Mouse (Mus musculus) kidney, postnatal 10 days (tissue): ENCODE results near the gene Rsl1d1.
A peak's percentile ranks its signal among the peaks of the same experiment; 100 is the strongest.

ENCODE experiments used
- DNase-seq: peaks from one replicate; pipeline ENCODE4 v3.0.0; 2021; ENCODE audit warnings: mixed read lengths

Gene Rsl1d1

DNA sequence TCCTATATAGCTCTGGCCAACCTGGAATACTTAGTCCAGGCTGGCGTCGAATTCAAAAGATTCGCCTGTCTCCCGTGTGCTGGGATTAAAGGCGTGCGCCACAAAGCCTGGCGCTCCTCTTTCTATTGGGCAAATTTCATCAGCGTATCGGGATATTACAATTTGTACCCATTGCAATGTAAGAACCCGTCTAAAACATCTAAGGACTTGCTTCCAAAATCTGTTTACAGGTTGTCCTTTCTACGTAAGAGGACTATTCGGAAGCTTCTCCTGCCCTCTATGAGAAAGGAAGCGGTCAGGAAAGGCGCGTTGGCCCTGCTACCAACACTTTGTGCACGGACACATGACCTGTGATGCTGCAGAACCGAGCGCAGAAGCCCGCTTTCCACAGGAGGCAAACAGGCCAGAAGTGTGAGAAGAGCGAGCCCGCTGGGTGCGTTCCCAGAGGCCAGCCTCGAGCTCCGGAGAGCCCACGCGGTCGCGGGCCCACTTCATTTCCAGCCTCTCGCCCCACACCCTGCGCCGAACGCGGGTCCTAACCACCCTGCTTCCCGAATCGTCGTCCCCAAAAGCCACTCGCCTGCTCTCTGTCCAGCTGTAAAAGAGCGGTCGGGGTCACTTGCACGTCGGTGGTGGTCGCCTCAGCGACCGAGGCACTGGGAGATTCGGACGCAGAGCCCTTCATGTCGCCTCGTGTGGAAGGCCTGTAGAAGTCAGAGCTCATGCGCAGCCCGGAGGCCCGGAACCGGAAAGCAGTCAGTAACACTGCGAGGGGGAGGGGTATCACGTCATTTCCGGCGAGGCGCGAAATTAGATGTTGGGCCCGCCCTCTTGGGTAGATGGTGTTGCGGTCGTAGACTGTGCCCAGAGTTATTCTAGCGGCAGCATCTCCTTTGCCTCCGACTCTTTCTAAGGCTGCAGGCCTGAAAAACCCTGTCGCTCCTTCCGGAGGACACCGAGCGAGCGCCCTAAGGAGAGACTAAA, at the start of gene Rsl1d1:
Gene Rsl1d1, minus strand, starts transcription at position 761 of the 984 bp plus-strand sequence.
- DNase-seq = peak; percentile 95

DNA sequence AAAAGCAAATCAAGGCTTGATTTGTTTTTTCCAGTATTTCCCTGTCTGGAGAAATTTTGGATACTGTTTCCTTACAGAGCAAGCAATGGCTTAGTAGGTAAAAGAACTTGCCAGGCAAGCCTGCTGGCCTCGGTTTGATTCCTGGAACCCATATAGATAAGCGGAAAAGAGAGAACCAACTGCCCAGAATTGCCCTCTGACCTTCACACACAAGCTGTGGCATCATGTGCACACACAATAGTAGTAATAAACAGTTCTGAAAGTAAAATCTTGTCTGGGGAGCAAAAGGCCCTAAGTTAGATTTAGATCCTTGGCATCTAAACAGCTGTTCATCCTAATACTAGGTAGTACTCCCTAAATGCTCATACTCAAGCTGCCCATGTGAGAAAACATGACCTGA, 44.7 kb upstream of the Rsl1d1 start:
- DNase-seq = no peak

- no peak for DNase-seq
These were observed 42.6 kb upstream of the Rsl1d1 start for GRCm38 (mm10) chr16:11245767-11246166.

GRCm38 (mm10) chr16:11242401-11242800, 39.3 kb upstream of the Rsl1d1 start:
- no peak for DNase-seq

DNA sequence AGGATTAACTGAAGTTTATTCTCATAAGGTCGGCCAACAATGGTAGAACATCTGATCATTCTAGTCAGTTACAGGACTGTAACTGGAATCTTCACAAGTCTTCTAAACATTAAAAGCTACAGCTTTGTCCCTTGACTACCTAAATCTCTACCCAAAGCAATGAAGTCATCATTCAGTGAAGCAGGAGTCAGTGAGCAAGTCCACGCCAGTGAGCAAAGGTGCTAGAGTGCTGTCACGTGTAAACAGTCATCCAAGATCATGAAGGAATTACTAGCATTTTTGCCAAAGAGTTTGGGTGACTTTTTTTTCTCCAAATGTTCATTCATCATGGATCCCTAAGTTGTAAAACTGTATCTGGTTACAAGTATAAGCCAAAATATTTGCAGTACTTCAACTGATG, 14.7 kb upstream of the Rsl1d1 start:
- no peak for DNase-seq

GRCm38 (mm10) chr16:11203600-11204390, 664 bp upstream of the Rsl1d1 start:
- no peak for DNase-seq

- no peak for DNase-seq
These were observed 1.3 kb downstream of the Rsl1d1 start for GRCm38 (mm10) chr16:11201740-11202394.

GRCm38 (mm10) chr16:11200247-11200646, 2.9 kb downstream of the Rsl1d1 start:
- DNase-seq = no peak

DNA sequence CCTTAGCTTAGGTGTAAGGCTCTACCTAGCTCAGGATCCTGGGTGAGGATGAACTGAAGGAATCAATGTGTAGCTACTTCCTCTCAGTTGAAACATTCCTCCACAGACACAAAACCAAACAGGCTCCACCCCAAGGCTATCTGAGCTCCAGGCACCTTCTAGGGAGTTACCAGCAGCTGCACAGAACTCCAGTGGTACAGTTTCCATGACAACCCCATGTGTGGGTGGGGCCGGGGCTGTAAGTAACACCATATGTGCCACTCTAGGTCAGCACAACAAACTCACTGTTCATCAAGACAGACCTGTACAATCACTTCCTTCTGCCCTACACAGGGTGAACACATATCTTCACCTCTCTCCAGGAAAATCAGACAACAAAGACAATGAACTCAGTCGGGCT, 4.7 kb downstream of the Rsl1d1 start:
- no peak for DNase-seq

- DNase-seq = no peak
These were observed 6.1 kb downstream of the Rsl1d1 start for GRCm38 (mm10) chr16:11197052-11197451.

DNA sequence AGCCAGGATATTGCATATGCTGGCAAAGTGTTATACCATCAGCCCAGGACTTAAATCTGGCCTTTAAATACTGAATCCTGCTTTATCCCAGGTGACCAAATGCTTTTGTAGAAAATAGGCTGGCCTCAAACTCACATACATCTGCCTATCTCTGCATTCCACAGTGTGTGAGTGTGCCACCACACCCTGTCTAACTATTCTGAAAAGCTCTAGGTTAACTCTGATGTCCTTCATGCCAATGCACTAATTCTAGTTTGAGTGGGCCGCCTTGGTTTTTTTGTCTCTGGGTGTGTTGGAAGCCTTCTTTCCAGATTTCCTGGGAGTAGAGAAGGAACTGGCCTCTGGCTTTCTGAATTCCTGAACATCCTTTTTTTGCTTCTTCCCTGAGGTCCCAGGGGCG, 9.9 kb downstream of the Rsl1d1 start:
- DNase-seq = no peak

DNA sequence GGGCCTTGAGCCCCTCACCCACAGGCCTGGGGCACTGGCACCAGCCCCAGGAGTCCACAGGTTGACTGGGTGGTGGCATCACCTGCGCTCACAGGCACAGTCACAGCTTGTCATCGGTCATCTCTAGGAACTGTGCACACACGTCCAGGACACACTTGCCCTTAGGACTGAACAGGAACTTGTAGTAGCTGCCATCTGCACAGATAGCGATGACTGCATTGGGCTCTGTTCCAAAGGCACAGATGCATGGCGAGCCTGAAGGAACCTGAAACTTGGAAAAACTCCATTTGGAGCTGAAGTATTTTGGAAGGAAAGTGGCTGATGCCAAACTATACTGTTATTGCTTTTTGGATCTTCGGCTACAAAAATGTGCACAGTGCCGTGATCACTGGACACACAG, 13.0 kb downstream of the Rsl1d1 start:
- no peak for DNase-seq

- DNase-seq = no peak
These were observed 25.7 kb downstream of the Rsl1d1 start for GRCm38 (mm10) chr16:11177404-11177803.

DNA sequence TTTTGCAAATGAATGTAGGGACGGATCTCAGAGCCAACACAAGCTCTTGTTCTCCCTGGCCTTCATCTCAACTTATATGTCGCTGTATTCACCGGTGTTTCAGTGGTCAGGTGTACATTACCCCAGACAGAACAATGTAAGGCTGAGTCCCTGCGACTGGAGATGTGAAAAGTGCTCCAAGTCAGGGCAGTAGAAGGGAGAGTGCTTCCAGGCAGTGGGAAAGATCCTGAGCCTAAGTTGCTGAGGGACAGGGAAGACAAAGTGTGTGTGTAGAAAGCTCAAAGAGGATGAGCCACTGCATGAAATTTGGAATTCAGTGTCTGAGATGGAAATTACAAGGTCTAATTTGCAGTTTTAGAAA, 26.3 kb downstream of the Rsl1d1 start:
- DNase-seq = no peak

DNA sequence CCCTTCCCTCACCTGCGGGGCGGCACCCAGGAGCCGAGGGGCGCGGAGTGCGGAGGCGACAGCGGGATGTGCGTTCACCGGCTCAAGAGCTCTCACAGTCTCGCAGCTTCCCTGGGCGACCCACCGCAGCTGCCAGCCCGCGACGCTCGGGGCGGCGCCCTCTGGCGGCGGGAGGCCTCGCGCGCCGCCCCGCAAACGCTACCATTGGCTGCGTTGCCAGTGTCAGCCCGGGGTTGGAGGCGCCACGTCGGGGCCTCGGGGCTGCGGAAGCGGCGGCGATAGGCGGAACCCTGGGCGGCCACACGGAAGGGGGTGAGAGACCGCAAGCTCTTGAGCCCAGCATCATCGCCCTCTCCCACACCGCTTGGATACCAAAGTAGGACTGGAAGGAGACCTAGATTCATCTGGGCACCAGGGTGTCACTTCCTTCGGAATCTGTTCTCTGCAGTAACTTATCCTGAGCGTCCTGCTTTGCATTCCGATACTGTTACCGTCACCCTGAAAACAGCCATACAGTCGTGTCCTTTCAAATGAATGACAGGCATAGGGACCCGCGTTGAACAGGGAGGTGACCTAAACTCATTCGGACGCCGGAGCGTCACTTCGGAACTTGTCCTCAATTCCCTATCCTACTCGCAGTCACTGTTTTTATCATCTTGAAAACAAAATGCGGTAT, 26.8 kb downstream of the Rsl1d1 start, which contains the start of gene Zc3h7a:
Gene Zc3h7a, minus strand, starts transcription at position 186 of the 676 bp plus-strand sequence.
- peak; percentile 94 for DNase-seq

- peak; percentile 76 for DNase-seq
These were observed 27.5 kb downstream of the Rsl1d1 start for GRCm38 (mm10) chr16:11175489-11176207.

GRCm38 (mm10) chr16:11175100-11175488, 28.0 kb downstream of the Rsl1d1 start:
- peak; percentile 12 for DNase-seq

DNA sequence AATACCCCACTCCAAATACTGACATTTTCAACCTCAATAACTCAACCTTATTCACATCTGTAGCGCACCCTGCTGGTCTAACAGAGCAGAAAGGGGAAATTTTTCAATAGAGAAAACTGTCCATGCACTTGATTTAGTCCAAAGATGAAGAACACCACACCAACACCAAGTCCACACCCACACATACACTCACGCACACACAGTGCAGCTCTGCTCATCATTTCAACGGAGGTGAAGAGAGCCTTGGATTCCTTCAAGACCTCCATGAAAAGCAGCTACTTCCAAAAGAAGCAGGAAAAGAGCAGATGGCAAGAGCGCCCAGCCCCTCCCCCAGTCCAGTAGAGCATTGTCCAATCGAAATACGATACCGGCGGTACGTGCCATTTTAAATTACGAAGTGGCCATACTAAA, 28.5 kb downstream of the Rsl1d1 start:
- peak; percentile 71 for DNase-seq

- no peak for DNase-seq
These were observed 31.5 kb downstream of the Rsl1d1 start for GRCm38 (mm10) chr16:11171679-11172078.

- no peak for DNase-seq
These were observed 36.7 kb downstream of the Rsl1d1 start for GRCm38 (mm10) chr16:11166431-11166830.

GRCm38 (mm10) chr16:11164695-11165255, 38.4 kb downstream of the Rsl1d1 start:
- DNase-seq = peak; percentile 15
